Mouse (Mus musculus) embryonic facial prominence, embryonic 12.5 days (tissue): ENCODE data around the gene Rev1. TPM values are rescaled to one million over a fixed set of nuclear protein-coding genes. Genes with fewer than 3 reads are reported as not detected.
A peak's percentile ranks its signal among the peaks of the same experiment; 100 is the strongest.

Experiments used
- ATAC-seq: fragments of 200-750 bp; cut with Nextera tagmentation; 2 replicates; pipeline ENCODE4 v1.8.0; 2017; ENCODE audit not compliant: insufficient number of reproducible peaks, insufficient read depth, low FRiP score, low TSS enrichment
- H3K27ac ChIP-seq: fragments of 300-500 bp; sonication (generic); 2 replicates; pipeline ENCODE4 v1.5.1; 2016; ENCODE audit warnings: mild to moderate bottlenecking
- H3K27me3 ChIP-seq: fragments of 300-500 bp; sonication (generic); 2 replicates; pipeline ENCODE4 v1.6.1; 2016; ENCODE audit warnings: mild to moderate bottlenecking, moderate library complexity
- H3K36me3 ChIP-seq: fragments of 300-500 bp; sonication (generic); 2 replicates; pipeline ENCODE4 v1.6.1; 2016; ENCODE audit warnings: mild to moderate bottlenecking
- H3K4me1 ChIP-seq: fragments of 300-500 bp; sonication (generic); 2 replicates; pipeline ENCODE4 v1.6.1; 2016
- H3K4me2 ChIP-seq: fragments of 300-500 bp; sonication (generic); replicated peaks from 2 replicates; pipeline ENCODE4 v1.6.1; 2016; ENCODE audit warnings: mild to moderate bottlenecking, moderate library complexity
- H3K4me3 ChIP-seq: fragments of 300-500 bp; sonication (generic); 2 replicates; pipeline ENCODE4 v1.5.1; 2016; ENCODE audit warnings: mild to moderate bottlenecking
- H3K9ac ChIP-seq: fragments of 300-500 bp; sonication (generic); 2 replicates; pipeline ENCODE4 v1.6.1; 2016; ENCODE audit warnings: mild to moderate bottlenecking, moderate library complexity
- H3K9me3 ChIP-seq: fragments of 300-500 bp; sonication (generic); 2 replicates; pipeline ENCODE4 v1.6.1; 2016; ENCODE audit warnings: mild to moderate bottlenecking, moderate library complexity
- WGBS: fragments of 180-500 bp; shearing (Covaris S2); methylation state at CpG from one replicate; pipeline ENCODE4 v1.1.7; 2016; 5-methylcytosine and 5-hydroxymethylcytosine counted together
- polyA plus RNA-seq: library from polyadenylated mRNA; unstranded; fragments of >200 nt; fragmentation: Nextera tagmentation; extraction: Ambion mirVana; gene quantifications from 2 replicates; pipeline ENCODE4 v1.2.1, GENCODE M21; 2016

The Rev1 gene
- polyA plus RNA-seq: 48.6 and 49.5 TPM in 2 replicates

GRCm38 (mm10) chr1:38129501-38130267, at the start of gene Rev1:
Rev1 (minus strand) TSS chr1:38129801.
- peaks cover 10% of the 10 kb centered on the region for H3K4me1 ChIP-seq
- no peaks in the 10 kb centered on the region for H3K9me3 ChIP-seq
- no peaks in the 10 kb centered on the region for H3K27me3 ChIP-seq
- H3K4me3 ChIP-seq: peak within 1 kb of the TSS; percentile 79
- ATAC-seq: peak; percentile 94
- peak within 1 kb of the TSS; percentile 86 for H3K4me2 ChIP-seq
- peak within 1 kb of the TSS; percentile 91 for H3K27ac ChIP-seq
- no peaks in the 10 kb centered on the region for H3K36me3 ChIP-seq
- under 1% methylated on average over 66 of the region's 122 CpGs for WGBS
- H3K9ac ChIP-seq: peak within 1 kb of the TSS; percentile 94

- Histone ChIP-seq H3K9ac (no peak overlapping the region), H3K27me3 (no peaks in the 10 kb centered on the region), H3K4me3 (no peak overlapping the region), H3K27ac (no peak overlapping the region), H3K9me3 (no peaks in the 10 kb centered on the region), H3K4me2 (no peak overlapping the region), H3K36me3 (peaks cover 50% of the 10 kb centered on the region), H3K4me1 (peaks cover 4% of the 10 kb centered on the region; the same call in 1 of the 2 replicates)
- 94% methylated on average over 8 of the region's 8 CpGs for WGBS
- no peak for ATAC-seq
Observed at GRCm38 (mm10) chr1:38178929-38179328, 49.3 kb upstream of the Rev1 start.

GRCm38 (mm10) chr1:38176077-38176476, 46.5 kb upstream of the Rev1 start:
- Histone ChIP-seq H3K4me2 (no peak overlapping the region), H3K36me3 (peaks cover 33% of the 10 kb centered on the region)

GRCm38 (mm10) chr1:38171874-38172273, 42.3 kb upstream of the Rev1 start:
- no peak overlapping the region for H3K9ac ChIP-seq
- H3K4me3 ChIP-seq: no peak overlapping the region
- 75% methylated on average over 4 of the region's 4 CpGs for WGBS

More at GRCm38 (mm10) chr1:38176077-38176476, 46.5 kb upstream of the Rev1 start:
- no peak overlapping the region for H3K27ac ChIP-seq
- H3K4me1 ChIP-seq: peaks cover 5% of the 10 kb centered on the region; the same call in 1 of the 2 replicates
- H3K9me3 ChIP-seq: no peaks in the 10 kb centered on the region
- no peak for ATAC-seq
- H3K4me3 ChIP-seq: no peak overlapping the region
- H3K9ac ChIP-seq: no peak overlapping the region
- no peaks in the 10 kb centered on the region for H3K27me3 ChIP-seq
- 94% methylated on average over 7 of the region's 7 CpGs for whole genome bisulfite sequencing

GRCm38 (mm10) chr1:38165696-38166095, 36.1 kb upstream of the Rev1 start:
- no peaks in the 10 kb centered on the region for H3K9me3 ChIP-seq
- H3K27ac ChIP-seq: no peak overlapping the region
- ATAC-seq: no peak
- no peak overlapping the region for H3K4me3 ChIP-seq
- WGBS: 64% methylated on average over 2 of the region's 2 CpGs
- H3K4me1 ChIP-seq: no peaks in the 10 kb centered on the region
- H3K27me3 ChIP-seq: no peaks in the 10 kb centered on the region
- H3K36me3 ChIP-seq: no peaks in the 10 kb centered on the region
- H3K4me2 ChIP-seq: no peak overlapping the region
- no peak overlapping the region for H3K9ac ChIP-seq

More at GRCm38 (mm10) chr1:38171874-38172273, 42.3 kb upstream of the Rev1 start:
- H3K9me3 ChIP-seq: no peaks in the 10 kb centered on the region
- H3K36me3 ChIP-seq: no peaks in the 10 kb centered on the region
- ATAC-seq: no peak
- no peak overlapping the region for H3K27ac ChIP-seq
- no peaks in the 10 kb centered on the region for H3K27me3 ChIP-seq
- 0 out of 2 replicates have a peak, but pooled peaks cover 3% of the 10 kb centered on the region for H3K4me1 ChIP-seq
- H3K4me2 ChIP-seq: no peak overlapping the region

GRCm38 (mm10) chr1:38150086-38150485, 20.5 kb upstream of the Rev1 start:
- Histone ChIP-seq H3K4me1 (no peaks in the 10 kb centered on the region), H3K27me3 (no peaks in the 10 kb centered on the region), H3K27ac (no peak overlapping the region), H3K4me2 (no peak overlapping the region), H3K36me3 (no peaks in the 10 kb centered on the region), H3K9me3 (no peaks in the 10 kb centered on the region), H3K9ac (no peak overlapping the region), H3K4me3 (no peak overlapping the region)
- 83% methylated on average over 5 of the region's 5 CpGs for WGBS
- no peak for ATAC-seq

GRCm38 (mm10) chr1:38146008-38146407, 16.4 kb upstream of the Rev1 start:
- H3K27ac ChIP-seq: no peak overlapping the region
- no peaks in the 10 kb centered on the region for H3K4me1 ChIP-seq
- no peak overlapping the region for H3K4me3 ChIP-seq
- WGBS: 89% methylated on average over 4 of the region's 4 CpGs
- no peak overlapping the region for H3K4me2 ChIP-seq
- H3K9me3 ChIP-seq: no peaks in the 10 kb centered on the region
- H3K27me3 ChIP-seq: no peaks in the 10 kb centered on the region
- no peaks in the 10 kb centered on the region for H3K36me3 ChIP-seq
- no peak for ATAC-seq
- no peak overlapping the region for H3K9ac ChIP-seq

GRCm38 (mm10) chr1:38141371-38141770, 11.8 kb upstream of the Rev1 start:
- WGBS: 84% methylated on average over 1 of the region's 1 CpGs
- no peak for ATAC-seq
- no peak overlapping the region for H3K4me2 ChIP-seq

GRCm38 (mm10) chr1:38140911-38141310, 11.3 kb upstream of the Rev1 start:
- ATAC-seq: no peak
- Histone ChIP-seq H3K4me3 (no peak overlapping the region), H3K4me1 (no peaks in the 10 kb centered on the region), H3K27ac (no peak overlapping the region), H3K27me3 (no peaks in the 10 kb centered on the region), H3K9ac (no peak overlapping the region), H3K4me2 (no peak overlapping the region), H3K9me3 (no peaks in the 10 kb centered on the region), H3K36me3 (no peaks in the 10 kb centered on the region)
- 85% methylated on average over 2 of the region's 2 CpGs for WGBS

More at GRCm38 (mm10) chr1:38141371-38141770, 11.8 kb upstream of the Rev1 start:
- H3K4me3 ChIP-seq: no peak overlapping the region
- no peak overlapping the region for H3K9ac ChIP-seq
- H3K36me3 ChIP-seq: no peaks in the 10 kb centered on the region
- H3K27me3 ChIP-seq: no peaks in the 10 kb centered on the region
- no peaks in the 10 kb centered on the region for H3K4me1 ChIP-seq
- no peak overlapping the region for H3K27ac ChIP-seq
- H3K9me3 ChIP-seq: no peaks in the 10 kb centered on the region

- WGBS: 82% methylated on average over 2 of the region's 2 CpGs
- H3K9me3 ChIP-seq: no peaks in the 10 kb centered on the region
- no peak overlapping the region for H3K4me2 ChIP-seq
- H3K36me3 ChIP-seq: no peaks in the 10 kb centered on the region
- H3K27ac ChIP-seq: no peak overlapping the region
- no peaks in the 10 kb centered on the region for H3K27me3 ChIP-seq
- no peaks in the 10 kb centered on the region for H3K4me1 ChIP-seq
- no peak overlapping the region for H3K9ac ChIP-seq
- no peak overlapping the region for H3K4me3 ChIP-seq
- ATAC-seq: no peak
Observed at GRCm38 (mm10) chr1:38139396-38139795, 9.8 kb upstream of the Rev1 start.

- Histone ChIP-seq H3K27me3 (no peaks in the 10 kb centered on the region), H3K4me3 (no peak overlapping the region), H3K9ac (no peak overlapping the region), H3K4me2 (no peak overlapping the region), H3K36me3 (no peaks in the 10 kb centered on the region), H3K4me1 (no peaks in the 10 kb centered on the region; the same call in 1 of the 2 replicates), H3K27ac (no peak overlapping the region), H3K9me3 (no peaks in the 10 kb centered on the region)
- 71% methylated on average over 6 of the region's 6 CpGs for WGBS
- ATAC-seq: no peak
Observed at GRCm38 (mm10) chr1:38132942-38133341, 3.3 kb upstream of the Rev1 start.

- no peaks in the 10 kb centered on the region for H3K27me3 ChIP-seq
- H3K36me3 ChIP-seq: no peaks in the 10 kb centered on the region
- H3K9me3 ChIP-seq: no peaks in the 10 kb centered on the region
- H3K4me2 ChIP-seq: no peak overlapping the region
- H3K4me3 ChIP-seq: no peak overlapping the region
- H3K4me1 ChIP-seq: peaks cover 10% of the 10 kb centered on the region
- H3K9ac ChIP-seq: no peak overlapping the region
- WGBS: 54% methylated on average over 10 of the region's 10 CpGs
- no peak for ATAC-seq
- no peak overlapping the region for H3K27ac ChIP-seq
Observed at GRCm38 (mm10) chr1:38130715-38131483, 1.3 kb upstream of the Rev1 start.
